Mouse (Mus musculus): ENCODE data around the gene Nucks1. TPM values are rescaled to one million over a fixed set of nuclear protein-coding genes. Genes with fewer than 3 reads are reported as not detected.

Gene Nucks1
- polyA plus RNA-seq, 1 experiment from 2014 or later = 49.2 TPM

- Histone ChIP-seq H3K27me3 (replicated peaks) (no peaks in the 10 kb centered on the region), H3K36me3 (replicated peaks) (no peaks in the 10 kb centered on the region), H3K4me1 (peaks cover 23% of the 10 kb centered on the region), H3K4me2 (no peak overlapping the region), H3K4me3 (no peak overlapping the region), H3K27ac (peak overlapping the region; percentile 57), H3K9ac (no peak overlapping the region), H3K9me3 (no peaks in the 10 kb centered on the region)
- ATAC-seq (replicated peaks) = peak; percentile 65
- WGBS = 8% methylated on average over 15 of the region's 15 CpGs
These were observed 61.6 kb downstream of the Nucks1 start for GRCm38 (mm10) chr1:131971771-131972497.

- Histone ChIP-seq H3K27me3 (replicated peaks) (no peaks in the 10 kb centered on the region), H3K27ac (peak overlapping the region; percentile 57; the same call in 1 of the 2 replicates), H3K4me1 (peaks cover 23% of the 10 kb centered on the region)
These were observed 62.4 kb downstream of the Nucks1 start for GRCm38 (mm10) chr1:131972498-131973334.

GRCm38 (mm10) chr1:131973991-131974390, 63.7 kb downstream of the Nucks1 start:
- WGBS = 83% methylated on average over 6 of the region's 6 CpGs
- no peaks in the 10 kb centered on the region for H3K9me3 ChIP-seq
- no peak overlapping the region for H3K27ac ChIP-seq
- no peak for ATAC-seq (replicated peaks)
- H3K4me2 ChIP-seq = no peak overlapping the region
- H3K36me3 ChIP-seq (replicated peaks) = no peaks in the 10 kb centered on the region
- H3K4me1 ChIP-seq = peaks cover 23% of the 10 kb centered on the region
- no peaks in the 10 kb centered on the region for H3K27me3 ChIP-seq (replicated peaks)
- no peak overlapping the region for H3K9ac ChIP-seq
- no peak overlapping the region for H3K4me3 ChIP-seq

More at GRCm38 (mm10) chr1:131972498-131973334, 62.4 kb downstream of the Nucks1 start:
- H3K4me2 ChIP-seq = no peak overlapping the region
- no peak overlapping the region for H3K9ac ChIP-seq
- no peak for ATAC-seq (replicated peaks)
- no peaks in the 10 kb centered on the region for H3K36me3 ChIP-seq (replicated peaks)
- no peaks in the 10 kb centered on the region for H3K9me3 ChIP-seq
- WGBS = 15% methylated on average over 13 of the region's 13 CpGs
- no peak overlapping the region for H3K4me3 ChIP-seq

GRCm38 (mm10) chr1:131976886-131977285, 66.6 kb downstream of the Nucks1 start:
- Histone ChIP-seq H3K36me3 (replicated peaks) (no peaks in the 10 kb centered on the region), H3K9me3 (no peaks in the 10 kb centered on the region), H3K9ac (no peak overlapping the region), H3K4me3 (no peak overlapping the region), H3K27ac (no peak overlapping the region), H3K27me3 (replicated peaks) (no peaks in the 10 kb centered on the region), H3K4me2 (no peak overlapping the region), H3K4me1 (peaks cover 12% of the 10 kb centered on the region)
- 91% methylated on average over 5 of the region's 5 CpGs for WGBS
- ATAC-seq (replicated peaks) = no peak

- Histone ChIP-seq H3K27ac (no peak overlapping the region), H3K4me1 (0 out of 2 replicates have a peak, but pooled peaks cover 5% of the 10 kb centered on the region), H3K4me2 (no peak overlapping the region), H3K9ac (no peak overlapping the region), H3K36me3 (replicated peaks) (no peaks in the 10 kb centered on the region), H3K4me3 (no peak overlapping the region), H3K27me3 (replicated peaks) (no peaks in the 10 kb centered on the region), H3K9me3 (no peaks in the 10 kb centered on the region)
- ATAC-seq (replicated peaks) = no peak
- 23% methylated on average over 2 of the region's 2 CpGs for WGBS
These were observed 70.1 kb downstream of the Nucks1 start for GRCm38 (mm10) chr1:131980471-131980870.

GRCm38 (mm10) chr1:131981378-131982013, 71.2 kb downstream of the Nucks1 start:
- Histone ChIP-seq H3K36me3 (replicated peaks) (no peaks in the 10 kb centered on the region), H3K27me3 (replicated peaks) (no peaks in the 10 kb centered on the region), H3K4me1 (0 out of 2 replicates have a peak, but pooled peaks cover 5% of the 10 kb centered on the region), H3K4me3 (no peak overlapping the region), H3K9ac (no peak overlapping the region), H3K4me2 (no peak overlapping the region), H3K9me3 (no peaks in the 10 kb centered on the region), H3K27ac (no peak overlapping the region)
- ATAC-seq (replicated peaks) = peak; percentile 49
- 49% methylated on average over 12 of the region's 12 CpGs for WGBS

GRCm38 (mm10) chr1:131982907-131983306, 72.6 kb downstream of the Nucks1 start:
- Histone ChIP-seq H3K4me1 (0 out of 2 replicates have a peak, but pooled peaks cover 5% of the 10 kb centered on the region), H3K9me3 (no peaks in the 10 kb centered on the region), H3K27ac (no peak overlapping the region), H3K27me3 (replicated peaks) (no peaks in the 10 kb centered on the region), H3K4me2 (no peak overlapping the region), H3K9ac (no peak overlapping the region), H3K36me3 (replicated peaks) (no peaks in the 10 kb centered on the region), H3K4me3 (no peak overlapping the region)
- WGBS = 17% methylated on average over 5 of the region's 5 CpGs
- peak; percentile 84 for ATAC-seq (replicated peaks)

GRCm38 (mm10) chr1:131983806-131984205, 73.5 kb downstream of the Nucks1 start:
- Histone ChIP-seq H3K4me3 (no peak overlapping the region), H3K4me1 (0 out of 2 replicates have a peak, but pooled peaks cover 5% of the 10 kb centered on the region), H3K9ac (no peak overlapping the region), H3K9me3 (no peaks in the 10 kb centered on the region), H3K4me2 (no peak overlapping the region), H3K27me3 (replicated peaks) (no peaks in the 10 kb centered on the region), H3K36me3 (replicated peaks) (no peaks in the 10 kb centered on the region), H3K27ac (no peak overlapping the region)
- 79% methylated on average over 2 of the region's 2 CpGs for WGBS
- ATAC-seq (replicated peaks) = no peak

Other genes with a start within 250 kb of the Nucks1 start
- gene Rab7b, start 221.8 kb upstream of the Nucks1 start, polyA plus RNA-seq (2015; fragmentation: Nextera tagmentation; extraction: Ambion mirVana) = 1.1 and 1.2 TPM in 2 replicates
- gene Slc26a9, start 166.5 kb upstream of the Nucks1 start, polyA plus RNA-seq (2015; fragmentation: Nextera tagmentation; extraction: Ambion mirVana) = 0.05 and 0.08 TPM in 2 replicates
- gene Pm20d1, start 113.2 kb upstream of the Nucks1 start, polyA plus RNA-seq (2015; fragmentation: Nextera tagmentation; extraction: Ambion mirVana) = 0.22 and 0.29 TPM in 2 replicates
- 20.3 and 22.3 TPM in 2 replicates for gene Slc41a1, start 83.0 kb upstream of the Nucks1 start, polyA plus RNA-seq (2015; fragmentation: Nextera tagmentation; extraction: Ambion mirVana)
- gene Rab29, start 43.3 kb upstream of the Nucks1 start, polyA plus RNA-seq (2015; fragmentation: Nextera tagmentation; extraction: Ambion mirVana) = 7.0 and 7.5 TPM in 2 replicates
- 1.9 and 3.5 TPM in 2 replicates for gene Slc45a3, start 52.4 kb downstream of the Nucks1 start, polyA plus RNA-seq (2015; fragmentation: Nextera tagmentation; extraction: Ambion mirVana)
- 12.7 and 13.1 TPM in 2 replicates for gene Elk4, start 97.1 kb downstream of the Nucks1 start, polyA plus RNA-seq (2015; fragmentation: Nextera tagmentation; extraction: Ambion mirVana)
- gene Mfsd4a, start 157.5 kb downstream of the Nucks1 start, polyA plus RNA-seq (2015; fragmentation: Nextera tagmentation; extraction: Ambion mirVana) = 7.8 and 8.5 TPM in 2 replicates
- gene Cdk18, start 229.2 kb downstream of the Nucks1 start, polyA plus RNA-seq (2015; fragmentation: Nextera tagmentation; extraction: Ambion mirVana) = 1.1 and 1.5 TPM in 2 replicates

Data from midbrain, embryonic 15.5 days (tissue).